Mouse (Mus musculus): Measurements from ENCODE around the gene Edn3. TPM values are rescaled to one million over a fixed set of nuclear protein-coding genes. Genes with fewer than 3 reads are reported as not detected.

Gene Edn3
- total and polyA plus RNA-seq, 3 experiments, result not detected

- Histone ChIP-seq H3K27ac (ENCODE audit: control insufficient read depth, low read depth, low read length) (no peak overlapping the region), H3K4me1 (ENCODE audit: control insufficient read depth in 1 of 2, insufficient read depth in 2 of 2, low read length in 2 of 2) (peaks cover 0 to 8% of the 10 kb centered on the region in 2 experiments; a peak in 2 of 4 replicates), H3K27me3 (ENCODE audit: control insufficient read depth in 1 of 2, insufficient read depth in 2 of 2, low read length in 2 of 2) (no peaks in the 10 kb centered on the region), H3K9me3 (replicated peaks; ENCODE audit: insufficient read depth, low read length) (no peaks in the 10 kb centered on the region; the same call in 1 of the 2 replicates), H3K79me2 (ENCODE audit: control insufficient read depth, insufficient read depth, low read length, poor library complexity) (no peaks in the 10 kb centered on the region), H3K4me3 (ENCODE audit: control insufficient read depth in 1 of 2, insufficient read depth in 1 of 2, low read depth in 2 of 2, low read length in 2 of 2) (no peak overlapping the region; a peak in 1 of 4 replicates), H3K9ac (ENCODE audit: control insufficient read depth, low read depth, low read length, poor library complexity, severe bottlenecking) (no peak overlapping the region), H3K36me3 (ENCODE audit: control insufficient read depth in 1 of 2, insufficient read depth in 2 of 2, low read length in 2 of 2) (peaks cover 0 to 6% of the 10 kb centered on the region in 2 experiments; a peak in 1 of 4 replicates)
- TF ChIP-seq TCF12 (IDR thresholded peaks at IDR 0.05; ENCODE audit: low read depth, low read length) (peak; percentile 33; the same call in 1 of the 2 replicates), JUND (IDR thresholded peaks at IDR 0.05; ENCODE audit: low read depth, low read length) (no peak), HCFC1 (IDR thresholded peaks at IDR 0.05; ENCODE audit: low read depth, low read length) (no peak), E2F4 (IDR thresholded peaks at IDR 0.05; ENCODE audit: borderline replicate concordance, low read depth, low read length) (no peak), POLR2AphosphoS5 (IDR thresholded peaks at IDR 0.05; ENCODE audit: borderline replicate concordance, low read depth, low read length) (no peak), ELF1 (IDR thresholded peaks at IDR 0.05; ENCODE audit: low read depth, low read length) (no peak), CTCF (IDR thresholded peaks at IDR 0.05 in 2 of 3, conservative IDR thresholded peaks at IDR 0.05 in 1 of 3; ENCODE audit: control insufficient read depth in 1 of 3, insufficient read depth in 1 of 3, low read depth in 2 of 3, low read length in 3 of 3, poor library complexity in 1 of 3, severe bottlenecking in 1 of 3) (no peak), ZNF384 (IDR thresholded peaks at IDR 0.05; ENCODE audit: low read depth, low read length) (peak; percentile 67), USF2 (IDR thresholded peaks at IDR 0.05; ENCODE audit: borderline replicate concordance in 1 of 2, insufficient read depth in 1 of 2, low read depth in 1 of 2, low read length in 2 of 2) (no peak)
- peak; percentile 27 for DNase-seq (ENCODE audit: low read depth, low spot score)
Measured at GRCm38 (mm10) chr2:174717857-174718256, 42.6 kb upstream of the Edn3 start.

- H3K36me3 ChIP-seq (ENCODE audit: control insufficient read depth in 1 of 2, insufficient read depth in 2 of 2, low read length in 2 of 2), result no peaks in the 10 kb centered on the region
- no peaks in the 10 kb centered on the region for H3K4me1 ChIP-seq (ENCODE audit: control insufficient read depth in 1 of 2, insufficient read depth in 2 of 2, low read length in 2 of 2)
- no peak overlapping the region for H3K9ac ChIP-seq (ENCODE audit: control insufficient read depth, low read depth, low read length, poor library complexity, severe bottlenecking)
- H3K4me3 ChIP-seq (ENCODE audit: control insufficient read depth in 1 of 2, insufficient read depth in 1 of 2, low read depth in 2 of 2, low read length in 2 of 2), result no peak overlapping the region
- TF ChIP-seq ZKSCAN1 (IDR thresholded peaks at IDR 0.05; ENCODE audit: low read depth, low read length) (no peak), RCOR1 (IDR thresholded peaks at IDR 0.05; ENCODE audit: low read depth, low read length) (no peak), POLR2AphosphoS5 (IDR thresholded peaks at IDR 0.05; ENCODE audit: borderline replicate concordance, low read depth, low read length) (no peak), POLR2A (IDR thresholded peaks at IDR 0.05; ENCODE audit: control insufficient read depth in 1 of 2, insufficient read depth in 1 of 2, low read depth in 1 of 2, low read length in 2 of 2, poor library complexity in 1 of 2) (no peak), GATA1 (IDR thresholded peaks at IDR 0.05; ENCODE audit: low read depth, low read length) (no peak), ZC3H11A (IDR thresholded peaks at IDR 0.05; ENCODE audit: low read depth, low read length) (no peak), ZNF384 (IDR thresholded peaks at IDR 0.05; ENCODE audit: low read depth, low read length) (no peak), NRF1 (IDR thresholded peaks at IDR 0.05; ENCODE audit: insufficient read depth, low read depth, low read length, poor library complexity, severe bottlenecking) (no peak), SIN3A (IDR thresholded peaks at IDR 0.05; ENCODE audit: low read length) (no peak), USF2 (IDR thresholded peaks at IDR 0.05; ENCODE audit: borderline replicate concordance in 1 of 2, insufficient read depth in 1 of 2, low read depth in 1 of 2, low read length in 2 of 2) (no peak), JUND (IDR thresholded peaks at IDR 0.05; ENCODE audit: low read depth, low read length) (no peak), MXI1 (IDR thresholded peaks at IDR 0.05; ENCODE audit: low read depth, low read length) (no peak), EP300 (IDR thresholded peaks at IDR 0.05; ENCODE audit: low read depth in 1 of 2, low read length in 2 of 2) (no peak), MEF2A (IDR thresholded peaks at IDR 0.05; ENCODE audit: extremely low read depth, insufficient replicate concordance, low read depth, low read length, poor library complexity, severe bottlenecking) (no peak), NELFE (IDR thresholded peaks at IDR 0.05; ENCODE audit: low read depth, low read length) (no peak)
- no peak for DNase-seq (ENCODE audit: low read depth, low spot score)
- H3K9me3 ChIP-seq (replicated peaks; ENCODE audit: insufficient read depth, low read length), result no peaks in the 10 kb centered on the region
- no peaks in the 10 kb centered on the region for H3K79me2 ChIP-seq (ENCODE audit: control insufficient read depth, insufficient read depth, low read length, poor library complexity)
- H3K27me3 ChIP-seq (ENCODE audit: control insufficient read depth in 1 of 2, insufficient read depth in 2 of 2, low read length in 2 of 2), result no peaks in the 10 kb centered on the region
- H3K27ac ChIP-seq (ENCODE audit: control insufficient read depth, low read depth, low read length), result no peak overlapping the region
Measured at GRCm38 (mm10) chr2:174727114-174727823, 33.1 kb upstream of the Edn3 start.

Data from MEL (cell line).